Mouse (Mus musculus) spleen, adult 2 months (tissue): ENCODE measurements around the gene Hexim2.

Experiments
- CTCF ChIP-seq: fragments of 200-500 bp; IDR thresholded peaks from 2 replicates; pipeline ENCODE4 v1.5.1; 2011; ENCODE audit warnings: mild to moderate bottlenecking, inconsistent platforms; ENCODE audit not compliant: insufficient read depth, insufficient read length, insufficient replicate concordance; ENCODE audit errors: extremely low read depth
- POLR2A ChIP-seq: fragments of 200-500 bp; IDR thresholded peaks from 2 replicates; pipeline ENCODE4 v1.6.1; 2011; ENCODE audit warnings: low read depth, low read length, inconsistent platforms

DNA sequence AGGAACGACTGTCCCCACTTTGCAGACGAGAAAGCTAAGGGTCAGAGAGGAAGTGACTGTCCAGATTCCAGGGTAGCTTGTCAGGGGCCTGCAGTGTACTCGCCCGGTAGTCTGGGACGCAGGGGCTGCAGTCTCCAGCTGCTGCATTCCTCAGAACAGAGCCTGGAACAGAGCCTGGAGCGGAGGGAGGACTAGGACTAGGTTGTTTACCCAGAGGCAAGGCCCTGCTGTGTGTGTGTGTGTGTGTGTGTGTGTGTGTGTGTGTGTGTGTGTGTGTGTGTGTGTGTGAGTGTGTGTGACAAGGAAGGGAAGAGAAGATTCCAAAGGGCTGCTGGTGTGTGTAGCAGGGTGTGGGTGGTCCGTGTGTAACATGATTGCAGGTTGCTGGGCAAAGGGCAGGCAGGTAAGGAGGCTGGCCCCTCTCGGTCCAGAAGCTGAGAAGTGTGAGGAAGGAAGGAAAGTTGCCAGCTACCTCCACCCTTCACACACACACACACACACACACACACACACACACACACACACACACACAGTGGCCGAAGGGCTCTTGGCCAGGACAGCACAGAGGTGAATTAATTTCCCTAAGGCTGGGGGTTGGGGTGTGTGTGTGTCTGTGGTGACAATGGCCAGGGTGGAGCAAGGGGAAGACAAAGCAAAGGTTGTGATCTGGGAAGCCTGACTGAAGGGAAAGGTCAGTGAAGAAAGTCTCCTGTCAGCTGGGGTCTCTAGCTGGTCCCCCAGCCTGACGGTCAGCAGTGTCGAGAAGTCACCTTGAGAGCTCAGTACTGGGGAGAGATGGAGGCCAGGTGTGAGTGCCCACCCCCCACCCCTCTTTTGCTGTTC is 9.1 kb downstream of the Hexim2 start:
- TF ChIP-seq CTCF (no peak), POLR2A (no peak)
